Comparison of ENCODE assay signal across 14 mouse cellular contexts in genomic region chr7:63970986-63971385, GRCm38 (mm10). TPM values are rescaled to one million over a fixed set of nuclear protein-coding genes. Genes with fewer than 3 reads are reported as not detected.
A peak's percentile ranks its signal among the peaks of the same experiment; 100 is the strongest.
DNase-seq lines count a peak whose midpoint lies in the region; ATAC-seq and TF ChIP-seq lines count a peak whose summit lies in the region.
"Had no signal": no experiment of that assay in that cellular context is flagged by ENCODE, and none has a peak within 500 bp of the region (broad histone marks: within the 10 kb centered on the region; RNA-seq: fewer than 3 reads in every experiment).

No protein-coding gene starts in this region.

- no peaks in the 10 kb centered on the region for H3K27me3 ChIP-seq in liver, postnatal 0 days (ENCODE audit: insufficient read depth, low read length)
- H3K27me3 ChIP-seq in hindbrain, postnatal 0 days (ENCODE audit: insufficient read depth, low read length) = no peaks in the 10 kb centered on the region
- H3K27me3 ChIP-seq: heart, embryonic 15.5 days had no signal

- no peak for TF ChIP-seq EP300 in liver, postnatal 0 days (IDR thresholded peaks at IDR 0.05; ENCODE audit: low read depth)

- no peaks in the 10 kb centered on the region for H3K9me3 ChIP-seq in liver, postnatal 0 days (ENCODE audit: low read length)
- H3K9me3 ChIP-seq in hindbrain, postnatal 0 days (ENCODE audit: low read length) = no peaks in the 10 kb centered on the region
- H3K9me3 ChIP-seq: heart, embryonic 15.5 days; limb, embryonic 10.5 days had no signal

- peak; percentile 18 for DNase-seq in liver, postnatal 0 days
- no peak for DNase-seq in liver
- DNase-seq in cerebellum, postnatal 25 days = peak; percentile 79 to 86
- DNase-seq in hindbrain, postnatal 0 days (ENCODE audit: low spot score) = peak; percentile 36
- DNase-seq in urinary bladder, adult 2 months (ENCODE audit: low spot score) = no peak
- DNase-seq in adrenal gland, adult 2 months = no peak
- no peak for DNase-seq in heart, postnatal 14 days
- DNase-seq: kidney, adult 2 months; layer of hippocampus, adult 9-11 months; lung, adult 2 months had no signal

- WGBS in liver, postnatal 0 days (ENCODE audit: insufficient replicate concordance) = 78% methylated on average over 4 of the region's 4 CpGs
- WGBS in hindbrain, postnatal 0 days = 65% methylated on average over 4 of the region's 4 CpGs

- H3K4me3 ChIP-seq in liver, postnatal 0 days (ENCODE audit: low read depth, low read length) = no peak overlapping the region
- H3K4me3 ChIP-seq in hindbrain, postnatal 0 days (ENCODE audit: low read length) = no peak overlapping the region
- H3K4me3 ChIP-seq: heart, embryonic 15.5 days; limb, embryonic 10.5 days had no signal

- no peak for TF ChIP-seq CTCF in liver, postnatal 0 days (IDR thresholded peaks at IDR 0.05; ENCODE audit: low read depth)
- no peak for TF ChIP-seq CTCF in hindbrain, postnatal 0 days (IDR thresholded peaks at IDR 0.05; ENCODE audit: low read depth)

- H3K27ac ChIP-seq in liver, postnatal 0 days (ENCODE audit: low read depth) = no peak overlapping the region
- H3K27ac ChIP-seq in hindbrain, postnatal 0 days = no peak overlapping the region
- H3K27ac ChIP-seq: heart, embryonic 15.5 days; limb, embryonic 10.5 days had no signal

- intact Hi-C loops in heart, postnatal 14 days (cut with DNase I) = no loop called here

- peaks cover 19% of the 10 kb centered on the region for H3K4me1 ChIP-seq in liver, postnatal 0 days (ENCODE audit: insufficient read depth)
- no peaks in the 10 kb centered on the region for H3K4me1 ChIP-seq in hindbrain, postnatal 0 days (ENCODE audit: insufficient read depth, low read length)
- H3K4me1 ChIP-seq: heart, embryonic 15.5 days had no signal

- ATAC-seq in liver, postnatal 0 days = no peak
- ATAC-seq in cerebellum, adult (ENCODE audit: insufficient number of reproducible peaks, low FRiP score, low TSS enrichment) = peak; percentile 76
- ATAC-seq in hindbrain, postnatal 0 days = 0 out of 2 replicates have a peak, but pooled peaks have one; percentile 18

- H3K9ac ChIP-seq in liver, postnatal 0 days (replicated peaks) = no peak overlapping the region
- no peak overlapping the region for H3K9ac ChIP-seq in hindbrain, postnatal 0 days (replicated peaks; ENCODE audit: low read length)
- H3K9ac ChIP-seq: heart, embryonic 15.5 days had no signal

- H3K4me2 ChIP-seq in liver, postnatal 0 days (ENCODE audit: low read depth, low read length) = no peak overlapping the region
- no peak overlapping the region for H3K4me2 ChIP-seq in hindbrain, postnatal 0 days (ENCODE audit: low read depth, low read length)
- H3K4me2 ChIP-seq: heart, embryonic 15.5 days had no signal

- no peaks in the 10 kb centered on the region for H3K36me3 ChIP-seq in liver, postnatal 0 days (replicated peaks; ENCODE audit: insufficient read depth, low read length)
- H3K36me3 ChIP-seq in hindbrain, postnatal 0 days (ENCODE audit: insufficient read depth, low read length) = no peaks in the 10 kb centered on the region
- H3K36me3 ChIP-seq: heart, embryonic 15.5 days; limb, embryonic 10.5 days had no signal

RNA-seq across cellular contexts. Expression of gene Klf13, which starts 32.3 kb away (rescaled TPM):
- polyA plus RNA-seq in liver, postnatal 0 days (2015; fragmentation: Nextera tagmentation; extraction: Ambion mirVana) = 25.5 and 25.7 TPM in 2 replicates
- 30.7 and 34.0 TPM in 2 replicates for total RNA-seq in hindbrain, postnatal 0 days (2014; rRNA removed)
- 26.9 and 28.0 TPM in 2 replicates for polyA plus RNA-seq in hindbrain, postnatal 0 days (2015; fragmentation: Nextera tagmentation; extraction: Ambion mirVana)
- 13.0 and 21.9 TPM in 2 replicates for polyA plus RNA-seq in urinary bladder, adult 2 months (2012; rRNA removed)
- total RNA-seq in adrenal gland, adult 2 months (2021) = 10 to 100 TPM; 67.0 to 77.8 TPM
- 69.2 and 87.7 TPM in 2 replicates for polyA plus RNA-seq in adrenal gland, adult 2 months (2012; rRNA removed)
- total RNA-seq in heart, postnatal 14 days (2021) = 10 to 100 TPM; 93.5 to 97.3 TPM

RNA-seq across cellular contexts. Expression of gene E030018B13Rik, which starts 54.3 kb away (rescaled TPM):
- 0.14 TPM in 1 of 2 replicates, not detected in the other for polyA plus RNA-seq in liver, postnatal 0 days (2015; fragmentation: Nextera tagmentation; extraction: Ambion mirVana)
- total RNA-seq in hindbrain, postnatal 0 days (2014; rRNA removed) = not detected in 2 replicates
- not detected in 2 replicates for polyA plus RNA-seq in hindbrain, postnatal 0 days (2015; fragmentation: Nextera tagmentation; extraction: Ambion mirVana)
- not detected in 2 replicates for polyA plus RNA-seq in urinary bladder, adult 2 months (2012; rRNA removed)
- not detected for total RNA-seq in adrenal gland, adult 2 months (2021)
- not detected in 2 replicates for polyA plus RNA-seq in adrenal gland, adult 2 months (2012; rRNA removed)
- total RNA-seq in heart, postnatal 14 days (2021) = not detected
- polyA plus RNA-seq: embryonic facial prominence, embryonic 14.5 days; kidney, adult 2 months; limb, embryonic 10.5 days; lung, adult 2 months had no signal

Comparison
In these comparisons a context has a peak if more than half of its experiments do, and no peak if none do; other contexts are left out.
1. DNase-seq: peak in liver, postnatal 0 days (single experiment), cerebellum, postnatal 25 days (2 of 2) and hindbrain, postnatal 0 days (single experiment); none in liver (single experiment), urinary bladder, adult 2 months (single experiment), adrenal gland, adult 2 months (single experiment) and heart, postnatal 14 days (0 of 2).